Mouse (Mus musculus) cerebellum, postnatal 10 days (tissue): ENCODE data around the gene 2310034G01Rik.

Experiments
- DNase-seq, 2 experiments: peaks; one replicate each; pipeline ENCODE4 v3.0.0; 2021; ENCODE audit warnings: mixed read lengths in 2 of 2

The 2310034G01Rik gene

GRCm38 (mm10) chr19:46328081-46329030, 21.7 kb downstream of the 2310034G01Rik start, which contains the start of gene Fbxl15:
Gene Fbxl15, plus strand, starts transcription at chr19:46328184.
- peak; percentile 96 for DNase-seq

- peak in 1 of 2 experiments; percentile 22 for DNase-seq
Measured at GRCm38 (mm10) chr19:46327531-46328064, 22.5 kb downstream of the 2310034G01Rik start.

GRCm38 (mm10) chr19:46326756-46327305, 23.3 kb downstream of the 2310034G01Rik start, which contains the start of gene Psd:
Gene Psd, minus strand, starts transcription at chr19:46327156.
- peak; percentile 86 to 88 for DNase-seq

- peak; percentile 58 to 63 for DNase-seq
Measured at GRCm38 (mm10) chr19:46326019-46326755, 23.9 kb downstream of the 2310034G01Rik start.

- DNase-seq, result no peak
Measured at GRCm38 (mm10) chr19:46324918-46325317, 25.2 kb downstream of the 2310034G01Rik start.

- no peak for DNase-seq
Measured at GRCm38 (mm10) chr19:46324366-46324765, 25.7 kb downstream of the 2310034G01Rik start.

GRCm38 (mm10) chr19:46323716-46324115, 26.4 kb downstream of the 2310034G01Rik start:
- no peak for DNase-seq

- DNase-seq, result no peak
Measured at GRCm38 (mm10) chr19:46322996-46323572, 27.0 kb downstream of the 2310034G01Rik start.

GRCm38 (mm10) chr19:46322144-46322995, 27.7 kb downstream of the 2310034G01Rik start:
- peak; percentile 48 to 50 for DNase-seq

- peak; percentile 78 to 79 for DNase-seq
Measured at GRCm38 (mm10) chr19:46321101-46321943, 28.8 kb downstream of the 2310034G01Rik start.

GRCm38 (mm10) chr19:46320076-46320785, 29.9 kb downstream of the 2310034G01Rik start:
- DNase-seq, result peak; percentile 4 to 17

- DNase-seq, result peak; percentile 83 to 88
Measured at GRCm38 (mm10) chr19:46318586-46319378, 31.3 kb downstream of the 2310034G01Rik start.

GRCm38 (mm10) chr19:46318031-46318471, 32.1 kb downstream of the 2310034G01Rik start:
- peak; percentile 42 to 50 for DNase-seq

- DNase-seq, result peak in 1 of 2 experiments; percentile 37
Measured at GRCm38 (mm10) chr19:46317546-46317885, 32.6 kb downstream of the 2310034G01Rik start.

- peak; percentile 12 to 13 for DNase-seq
Measured at GRCm38 (mm10) chr19:46316846-46317545, 33.1 kb downstream of the 2310034G01Rik start.

- peak in 1 of 2 experiments; percentile 16 for DNase-seq
Measured at GRCm38 (mm10) chr19:46315752-46316610, 34.1 kb downstream of the 2310034G01Rik start.
